Mouse (Mus musculus) cerebellum, postnatal 25 days (tissue): ENCODE data around the gene Itgb4.

Experiments
- DNase-seq, 2 experiments: peaks; one replicate each; pipeline ENCODE4 v3.0.0; 2021; ENCODE audit warnings: mixed read lengths in 2 of 2

Itgb4 gene

DNA sequence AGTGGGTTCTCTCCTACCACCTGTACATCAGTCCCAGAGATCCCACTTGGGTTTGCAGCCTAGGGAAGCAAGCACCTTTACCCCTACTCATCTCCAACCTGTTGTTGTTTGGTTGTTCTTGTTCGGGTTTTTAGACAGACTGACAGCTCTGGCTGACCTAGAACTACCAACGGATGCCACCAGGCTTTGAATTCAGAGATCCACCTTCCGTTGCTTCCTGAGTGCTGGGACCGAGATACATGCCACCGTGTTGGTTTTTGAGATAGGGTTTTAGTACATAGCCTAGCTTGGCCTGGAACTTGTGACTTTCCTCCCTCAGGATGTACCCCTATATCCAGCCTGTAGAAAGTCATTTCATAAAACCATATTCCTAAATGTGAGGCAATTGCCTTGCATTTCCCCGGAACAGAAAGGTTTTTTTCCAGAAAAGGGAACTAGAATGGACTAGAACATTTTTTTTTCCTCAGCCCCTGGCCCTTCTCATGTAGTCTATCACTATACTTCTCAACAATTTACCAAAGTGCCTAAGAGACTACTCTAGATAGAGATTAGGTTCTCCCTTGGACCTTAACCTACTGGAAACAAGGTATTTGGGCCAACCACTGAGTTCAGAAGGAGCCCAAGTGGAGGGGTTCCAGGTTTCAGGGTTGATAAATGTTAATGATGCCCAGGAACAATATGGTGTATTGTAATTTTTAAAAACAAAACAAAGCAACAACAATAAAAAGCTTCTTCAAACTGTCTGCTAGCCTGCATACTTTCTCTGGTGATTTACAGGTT lies 54.8 kb downstream of the Itgb4 start:
- no peak for DNase-seq

DNA sequence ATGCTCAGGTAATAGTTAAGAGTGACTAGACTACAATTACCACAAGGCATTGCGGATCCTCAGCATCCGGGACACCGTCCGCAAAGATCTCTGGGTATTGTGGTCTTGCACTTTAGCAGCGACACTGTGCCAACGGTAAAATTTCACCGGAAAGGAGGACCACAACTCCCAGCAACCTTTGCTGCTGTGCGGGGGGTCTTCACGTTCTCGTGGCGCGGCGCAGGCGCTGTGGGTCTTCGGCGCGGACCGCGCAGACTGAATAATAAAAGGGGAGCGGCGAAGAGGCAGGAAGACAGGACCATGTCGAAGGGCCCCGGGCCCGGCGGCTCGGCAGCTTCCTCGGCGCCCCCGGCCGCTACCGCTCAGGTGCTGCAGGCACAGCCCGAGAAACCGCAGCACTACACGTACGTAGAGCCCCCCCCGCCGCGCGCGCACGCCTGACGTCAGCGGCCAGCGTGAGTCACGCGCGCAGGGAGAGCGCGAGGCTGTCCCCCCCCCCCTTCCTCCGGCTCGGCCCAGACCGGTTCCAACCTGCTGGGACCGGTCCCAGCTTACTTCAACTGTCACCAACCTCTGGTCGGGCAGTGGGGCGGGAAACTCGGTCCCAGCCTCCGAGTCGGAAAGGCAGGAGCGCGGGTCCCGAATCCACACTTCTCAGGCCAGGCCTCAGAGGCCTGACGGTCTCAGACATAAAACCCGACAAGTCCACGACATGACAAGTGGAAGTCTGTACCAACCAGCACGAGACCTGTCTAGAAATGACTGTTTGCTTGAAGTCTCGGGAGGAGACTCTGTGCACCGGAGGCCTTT lies 55.8 kb downstream of the Itgb4 start, which contains the start of gene Unk:
Unk (plus strand) TSS at position 235 of the 810 bp plus-strand sequence.
- peak; percentile 98 to 99 for DNase-seq

DNA sequence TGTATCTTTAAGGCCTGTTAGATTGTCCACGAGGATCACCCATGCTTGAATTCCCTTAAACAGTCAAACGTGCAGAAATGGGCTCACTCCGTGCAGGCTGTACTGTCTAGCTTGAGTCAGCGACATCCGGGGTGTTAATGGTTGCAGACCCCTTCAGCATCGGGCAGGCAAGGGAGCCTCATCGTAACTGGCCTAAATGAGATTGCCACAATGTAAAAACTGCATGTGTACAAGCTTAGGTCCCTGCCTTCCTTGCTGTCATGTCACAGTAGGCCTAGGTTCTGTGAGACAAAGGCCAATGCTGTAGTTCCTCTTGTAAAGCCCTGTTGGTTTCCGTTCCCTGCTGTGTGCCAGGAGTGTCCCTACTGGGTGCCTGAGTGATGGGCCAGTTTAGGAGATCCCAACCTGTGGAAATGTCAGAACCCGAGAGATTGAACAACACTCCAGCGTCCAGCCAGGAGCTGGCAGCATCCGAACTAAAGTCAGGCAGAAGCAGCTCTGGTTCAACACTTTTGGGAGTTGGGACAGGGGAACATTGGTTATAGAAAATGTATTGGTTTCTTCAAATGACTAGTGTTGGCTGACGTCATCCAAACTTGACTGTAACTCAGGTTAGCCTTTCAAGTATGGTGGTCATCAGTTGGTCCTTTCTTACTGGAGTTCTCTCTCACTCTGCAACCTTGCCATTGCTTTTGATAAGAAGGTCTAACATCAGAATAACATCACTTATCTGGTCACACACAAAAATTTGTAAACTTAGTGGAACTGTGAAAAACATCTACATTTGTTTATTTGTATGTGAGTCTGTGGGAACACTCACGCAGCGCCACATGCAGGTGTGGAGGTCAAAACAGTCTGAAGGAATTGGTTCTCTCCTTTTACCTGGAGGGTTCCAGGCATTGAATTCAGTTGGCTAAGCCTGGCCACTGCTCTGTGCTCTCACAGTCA lies 56.7 kb downstream of the Itgb4 start:
- DNase-seq: peak in 1 of 2 experiments; percentile 54

DNA sequence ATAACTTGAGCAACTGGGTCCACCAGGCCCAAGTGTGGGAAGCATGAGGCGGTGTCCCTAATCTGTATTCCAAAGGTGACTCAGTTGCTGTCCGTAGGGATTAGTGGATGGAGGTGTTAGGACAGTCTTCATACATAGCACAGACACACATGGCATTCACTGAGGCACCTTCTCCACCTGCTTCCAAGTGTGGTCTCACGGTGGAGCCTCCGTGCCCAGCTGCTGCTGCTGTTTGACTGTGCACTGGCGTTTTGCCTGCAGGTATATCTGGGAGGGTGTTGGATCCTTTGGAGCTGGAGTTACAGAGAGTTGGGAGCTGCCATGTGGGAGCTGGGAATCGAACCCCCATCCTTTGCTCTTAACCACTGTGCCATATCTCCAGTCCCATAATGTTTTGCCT lies 60.1 kb downstream of the Itgb4 start:
- no peak for DNase-seq

DNA sequence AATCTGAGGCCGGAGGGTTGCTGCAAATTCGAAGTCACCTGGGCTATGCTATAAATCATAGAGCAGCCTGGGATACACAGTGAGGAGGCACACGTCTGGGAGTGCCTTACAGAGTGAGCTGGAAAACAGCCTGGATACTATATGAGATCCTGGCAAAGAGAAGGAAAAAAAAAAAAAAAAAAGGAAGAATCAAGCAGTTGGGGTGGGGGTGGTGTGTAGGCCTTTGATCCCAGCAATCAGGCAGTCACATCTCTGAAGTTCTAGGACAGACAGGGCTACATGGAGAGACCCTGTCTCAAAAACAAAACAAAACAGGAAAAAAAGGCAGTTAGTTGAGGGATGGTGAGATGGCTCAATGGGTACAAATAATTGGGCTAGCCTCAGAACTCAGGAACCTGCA lies 62.2 kb downstream of the Itgb4 start:
- no peak for DNase-seq

DNA sequence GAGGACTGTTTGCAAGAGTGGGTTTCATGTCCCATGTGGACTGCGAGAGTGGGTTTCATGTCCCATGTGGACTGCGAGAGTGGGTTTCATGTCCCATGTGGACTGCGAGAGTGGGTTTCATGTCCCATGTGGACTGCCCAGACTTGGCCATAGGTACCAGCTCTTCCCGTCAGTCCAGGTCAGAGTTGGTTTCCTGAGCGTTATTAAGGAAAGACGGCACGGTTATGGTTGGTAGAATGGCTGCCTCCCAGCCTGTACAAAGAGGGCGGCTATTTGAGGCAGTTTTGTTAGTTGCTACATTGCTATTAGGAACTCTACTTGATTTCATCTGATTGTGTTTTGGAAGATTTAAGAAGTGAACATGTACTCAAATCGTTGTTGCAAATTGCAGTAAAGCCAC lies 63.3 kb downstream of the Itgb4 start:
- DNase-seq: no peak

DNA sequence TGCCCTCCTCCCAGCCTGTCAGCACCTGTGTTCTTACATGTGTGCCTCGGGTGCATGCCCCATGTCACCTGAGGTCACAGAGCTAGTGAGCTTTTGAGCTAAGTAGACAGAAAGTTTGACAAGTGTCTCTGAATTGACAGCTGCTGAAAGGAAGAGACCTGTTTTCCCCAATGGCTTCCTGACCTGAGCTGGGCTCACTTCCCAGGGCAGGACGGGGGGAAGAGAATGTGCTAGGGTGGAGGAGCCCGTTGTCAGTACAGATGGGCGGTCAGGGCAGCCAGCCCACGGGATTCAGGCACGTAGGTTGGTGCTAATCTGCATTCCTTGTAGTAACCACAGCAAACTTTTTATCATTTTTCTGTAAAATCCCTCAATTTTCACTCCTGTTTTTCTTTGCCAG lies 66.1 kb downstream of the Itgb4 start:
- peak; percentile 54 to 68 for DNase-seq

DNA sequence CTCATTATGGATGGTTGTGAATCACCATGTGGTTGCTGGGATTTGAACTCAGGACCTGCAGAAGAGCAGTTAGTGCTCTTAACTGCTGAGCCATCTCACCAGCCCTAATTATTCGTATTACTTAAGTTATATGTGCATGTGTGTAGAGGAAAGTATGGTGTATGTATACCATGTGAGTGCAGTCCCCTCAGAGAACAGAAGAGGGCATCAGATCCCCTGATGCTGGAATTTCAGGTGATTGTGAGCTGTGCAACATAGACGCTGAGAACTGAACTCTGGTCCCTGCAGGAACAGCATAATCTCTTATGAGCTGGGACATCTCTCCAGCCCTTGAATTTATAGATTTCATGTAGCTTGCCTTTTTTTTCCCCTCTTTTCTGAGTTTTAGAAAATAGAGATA lies 67.3 kb downstream of the Itgb4 start:
- no peak for DNase-seq

DNA sequence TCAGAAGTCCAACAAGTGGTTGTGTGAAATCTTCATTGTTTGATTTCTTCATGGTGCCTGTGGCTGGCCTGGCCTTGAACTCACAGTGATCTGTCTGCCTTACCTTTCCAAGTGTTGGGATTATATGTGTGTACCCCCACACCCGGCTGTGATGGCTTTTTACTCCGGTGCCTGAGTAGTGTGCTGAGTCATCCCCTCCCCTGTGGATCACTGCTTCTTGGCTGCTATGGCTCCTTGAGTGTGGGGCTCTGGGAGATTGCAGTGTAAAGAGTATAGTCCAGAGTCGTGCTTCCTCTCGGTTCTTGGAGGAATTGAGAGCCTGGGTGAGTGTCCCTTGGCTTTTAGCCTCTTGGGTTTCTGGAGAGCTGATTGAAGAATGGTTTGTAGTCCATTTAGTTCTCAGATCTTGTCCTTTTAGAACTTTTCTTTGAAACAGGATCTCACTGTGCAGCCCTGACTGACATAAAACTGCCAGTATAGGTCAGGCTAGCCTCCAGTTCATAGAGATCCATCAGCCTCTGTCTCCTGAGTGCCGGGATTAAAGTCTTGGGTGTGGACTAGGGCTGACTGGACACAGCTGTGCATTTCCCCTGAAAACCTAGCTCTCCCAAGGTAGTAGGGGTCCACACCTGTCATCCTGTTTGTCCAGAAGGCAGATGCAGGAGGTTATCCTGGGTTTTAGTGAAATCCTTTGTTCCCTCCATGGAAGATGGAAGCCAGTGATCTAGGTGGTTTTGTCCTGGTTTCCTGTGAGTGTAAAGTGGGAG lies 68.0 kb downstream of the Itgb4 start:
- DNase-seq: no peak

DNA sequence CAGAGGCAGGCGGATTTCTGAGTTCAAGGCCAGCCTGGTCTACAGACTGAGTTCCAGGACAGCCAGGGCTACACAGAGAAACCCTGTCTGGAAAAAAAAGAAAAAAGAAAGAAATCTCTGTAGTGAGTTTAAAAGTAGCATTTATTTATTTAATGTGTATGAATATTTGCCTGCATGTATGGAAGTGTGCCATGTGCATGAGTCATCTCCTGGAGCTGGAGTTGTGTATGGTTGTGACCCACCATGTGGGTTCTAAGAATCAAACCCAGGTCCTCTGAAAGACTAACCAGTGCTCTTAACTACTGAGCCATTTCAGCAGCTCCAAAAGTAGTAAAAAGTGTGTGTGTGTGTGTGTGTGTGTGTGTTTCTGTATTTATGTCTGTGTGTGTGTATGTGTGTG lies 68.8 kb downstream of the Itgb4 start:
- DNase-seq: no peak

DNA sequence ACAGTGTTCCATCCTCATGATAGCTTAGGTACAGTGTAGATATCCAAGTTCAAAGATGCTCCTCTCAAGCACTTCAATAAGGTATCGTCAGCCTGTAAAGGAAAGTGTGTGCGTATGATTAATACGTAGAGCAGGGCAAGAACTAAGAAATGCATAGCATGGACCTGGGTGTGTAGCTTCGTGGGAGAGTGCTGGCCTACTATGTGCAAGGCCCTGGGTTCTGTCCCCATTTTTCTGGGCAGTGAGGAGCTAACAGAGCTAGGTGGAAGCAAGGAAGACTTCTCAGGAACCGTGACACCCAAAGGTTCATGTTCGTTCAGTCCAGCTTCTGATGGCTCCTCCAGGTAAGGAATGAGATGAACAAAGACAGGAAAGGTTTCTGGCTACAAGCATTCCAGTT lies 70.7 kb downstream of the Itgb4 start:
- no peak for DNase-seq

DNA sequence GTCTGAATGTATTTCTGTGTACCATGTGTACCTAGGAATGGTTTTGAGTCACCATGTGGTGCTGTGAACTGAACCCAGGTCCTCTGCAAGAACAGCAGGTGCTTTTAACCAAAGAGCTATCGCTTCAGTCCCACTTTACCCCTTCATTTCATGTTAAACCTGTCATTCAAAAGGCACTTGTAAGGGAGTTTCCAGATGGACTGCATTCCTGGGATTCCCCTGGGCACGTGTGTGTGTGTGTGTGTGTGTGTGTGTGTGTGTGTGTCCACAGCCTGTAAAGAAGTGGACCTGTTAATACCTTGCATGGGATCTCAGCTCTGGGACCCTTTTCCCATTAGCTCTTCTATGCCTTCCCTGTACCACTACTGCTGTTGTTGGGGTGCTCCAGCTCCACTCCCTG lies 75.1 kb downstream of the Itgb4 start:
- DNase-seq: no peak

DNA sequence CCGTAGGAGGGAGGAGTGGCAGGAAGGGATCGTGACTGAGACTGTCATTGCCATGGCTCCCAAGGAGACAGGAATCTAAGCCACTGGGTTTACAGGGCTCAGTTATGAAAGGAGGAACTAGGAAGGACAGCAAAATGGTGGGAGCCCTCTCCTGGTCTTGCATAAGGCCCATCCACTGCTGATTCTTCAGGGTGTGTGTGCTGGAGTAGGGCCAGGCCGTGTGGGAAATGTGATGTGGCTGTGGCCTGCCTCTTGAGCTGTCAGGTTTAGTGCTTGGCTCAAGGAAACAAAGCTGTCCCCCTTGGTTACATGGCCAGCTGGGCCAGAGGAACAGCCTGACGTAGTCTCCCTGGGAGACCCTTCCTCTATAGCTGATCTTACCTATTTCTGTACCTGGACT lies 75.7 kb downstream of the Itgb4 start:
- DNase-seq: no peak

DNA sequence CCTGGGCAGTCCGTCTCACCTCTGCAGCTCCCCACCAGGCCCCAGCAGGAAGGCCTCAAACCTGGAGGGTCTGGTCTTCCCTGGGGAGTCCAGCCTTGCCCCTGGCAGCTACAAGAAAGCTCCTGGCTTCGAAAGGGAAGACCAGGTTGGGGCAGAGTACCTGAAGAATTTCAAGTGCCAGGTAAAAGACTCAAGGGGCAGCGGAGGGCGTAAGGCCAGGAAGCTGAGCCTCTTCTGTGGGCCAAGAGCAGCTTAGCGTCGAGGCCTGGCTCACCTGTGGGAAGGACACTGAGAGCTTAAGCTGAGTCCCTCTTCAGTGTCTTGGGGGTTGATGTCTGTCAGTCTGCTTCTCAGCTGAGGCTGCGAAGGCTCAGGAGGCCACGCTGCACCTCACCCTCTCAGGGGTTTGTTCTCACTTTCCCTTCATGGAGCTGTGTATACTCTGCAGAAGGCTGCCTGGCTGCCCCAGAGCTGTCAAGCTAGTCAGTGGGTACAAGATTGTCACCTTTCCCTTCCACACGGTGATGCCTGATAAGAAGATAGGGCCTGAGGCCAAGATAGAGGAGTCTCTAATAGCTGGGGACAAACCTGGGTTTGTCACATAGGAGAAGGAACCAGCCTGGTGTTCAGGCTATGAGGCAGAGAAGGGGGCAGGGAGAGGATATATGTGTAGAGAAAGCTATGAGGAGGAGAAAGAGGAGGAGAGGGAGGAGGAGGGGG lies 79.2 kb downstream of the Itgb4 start:
- DNase-seq: no peak

DNA sequence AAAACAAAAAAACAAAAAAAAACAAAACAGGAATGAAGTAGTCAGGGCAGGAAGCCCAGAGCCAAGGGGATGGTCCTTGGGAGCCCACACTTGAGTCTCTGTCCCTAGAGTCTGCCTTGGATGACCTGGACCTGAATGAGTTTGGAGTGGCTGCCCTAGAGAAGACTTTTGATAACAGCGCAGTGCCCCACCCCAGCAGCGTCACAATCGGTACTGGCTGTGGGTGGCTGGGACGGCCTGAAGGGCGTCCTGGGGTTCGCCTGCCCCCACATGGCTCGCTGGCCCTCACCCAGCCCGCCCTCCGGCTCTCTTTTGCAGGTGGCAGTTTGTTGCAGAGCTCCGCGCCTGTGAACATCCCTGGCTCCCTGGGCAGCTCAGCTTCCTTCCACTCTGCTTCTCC lies 81.4 kb downstream of the Itgb4 start:
- no peak for DNase-seq

DNA sequence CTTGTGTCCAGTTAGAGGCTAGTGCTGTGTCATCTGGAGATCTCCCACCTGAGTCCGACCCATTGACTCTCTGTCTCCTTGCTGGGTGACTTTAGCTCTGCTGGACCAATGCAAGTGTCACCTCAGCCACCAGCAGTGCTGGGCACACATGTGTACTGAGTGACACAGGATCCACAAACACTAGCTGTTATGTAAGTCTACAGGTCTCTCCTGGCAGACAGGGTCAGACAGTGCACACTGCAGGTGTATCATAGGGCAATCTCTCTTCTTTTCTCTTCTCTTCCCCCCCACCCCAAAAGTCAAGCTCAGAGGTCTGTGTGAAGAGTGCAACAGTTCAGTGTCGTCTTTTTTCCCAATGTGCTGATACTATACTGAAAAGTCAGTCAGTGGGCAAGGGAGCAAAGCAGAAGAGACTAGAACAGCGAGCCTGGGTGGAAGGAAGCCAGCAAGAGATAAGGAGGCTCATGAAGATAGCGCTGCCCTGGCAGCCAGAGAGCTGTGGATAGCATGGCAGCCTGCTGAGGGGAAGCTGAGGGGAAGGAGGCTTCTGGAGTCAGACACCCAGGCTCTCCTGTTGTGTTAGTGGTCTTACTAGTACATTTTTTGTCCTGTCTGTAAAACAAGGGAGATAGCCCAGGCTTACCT lies 82.8 kb downstream of the Itgb4 start:
- DNase-seq: no peak
